Mouse (Mus musculus) lung, embryonic 15.5 days (tissue): ENCODE data around the gene Mapkapk3. TPM values are rescaled to one million over a fixed set of nuclear protein-coding genes. Genes with fewer than 3 reads are reported as not detected.

Experiments used
- ATAC-seq: fragments of 200-750 bp; cut with Nextera tagmentation; 2 replicates; pipeline ENCODE4 v1.8.0; 2017; ENCODE audit warnings: moderate number of reproducible peaks, borderline replicate concordance; ENCODE audit not compliant: low FRiP score, low TSS enrichment; ENCODE audit errors: extremely low read depth
- H3K27ac ChIP-seq: fragments of 300-500 bp; sonication (generic); 2 replicates; pipeline ENCODE4 v1.5.1; 2015; ENCODE audit warnings: moderate library complexity, mild to moderate bottlenecking, inconsistent platforms
- H3K27me3 ChIP-seq: fragments of 300-500 bp; sonication (generic); 2 replicates; pipeline ENCODE4 v1.6.1; 2015; ENCODE audit warnings: inconsistent platforms
- H3K36me3 ChIP-seq: fragments of 300-500 bp; sonication (generic); 2 replicates; pipeline ENCODE4 v1.6.1; 2015; ENCODE audit warnings: inconsistent platforms
- H3K4me1 ChIP-seq: fragments of 300-500 bp; sonication (generic); 2 replicates; pipeline ENCODE4 v1.6.1; 2015; ENCODE audit warnings: inconsistent platforms
- H3K4me2 ChIP-seq: fragments of 300-500 bp; sonication (generic); 2 replicates; pipeline ENCODE4 v1.6.1; 2015; ENCODE audit warnings: inconsistent platforms, mild to moderate bottlenecking, moderate library complexity
- H3K4me3 ChIP-seq: fragments of 300-500 bp; sonication (generic); 2 replicates; pipeline ENCODE4 v1.5.1; 2015; ENCODE audit warnings: mild to moderate bottlenecking, inconsistent platforms
- H3K9ac ChIP-seq: fragments of 300-500 bp; sonication (generic); 2 replicates; pipeline ENCODE4 v1.6.1; 2015; ENCODE audit warnings: inconsistent platforms
- H3K9me3 ChIP-seq: fragments of 300-500 bp; sonication (generic); 2 replicates; pipeline ENCODE4 v1.6.1; 2016; ENCODE audit warnings: inconsistent platforms
- WGBS: fragments of 180-500 bp; shearing (Covaris S2); methylation state at CpG from one replicate; pipeline ENCODE4 v1.1.7; 2015; 5-methylcytosine and 5-hydroxymethylcytosine counted together
- polyA plus RNA-seq: library from polyadenylated mRNA; unstranded; fragments of >200 nt; fragmentation: Nextera tagmentation; extraction: Ambion mirVana; gene quantifications from 2 replicates; pipeline ENCODE4 v1.2.1, GENCODE M21; 2015

The Mapkapk3 gene
- polyA plus RNA-seq, 1 experiment from 2014 or later, result 17.8 TPM

DNA sequence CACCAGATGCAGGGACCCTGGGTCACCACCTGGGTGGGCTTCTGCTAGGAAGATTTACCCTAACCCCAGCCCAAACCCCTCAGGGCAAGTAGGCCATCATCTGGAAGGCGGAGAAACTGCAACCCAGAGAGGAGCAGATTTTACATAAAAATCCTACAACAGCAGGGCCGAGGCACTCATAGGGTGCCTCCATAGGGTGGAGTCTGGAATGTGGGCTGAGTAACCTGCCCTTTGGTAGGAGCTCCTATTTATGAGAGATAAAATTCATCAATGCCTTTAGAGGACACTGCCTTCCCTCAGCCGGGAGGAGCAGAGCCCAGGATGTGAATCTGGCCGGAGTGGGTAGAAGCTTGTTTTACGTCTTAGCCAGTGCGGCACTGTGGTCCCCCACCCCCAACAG, 9.2 kb upstream of the Mapkapk3 start:
- no peak for ATAC-seq
- Histone ChIP-seq H3K9ac (no peak overlapping the region), H3K4me1 (peaks cover 48% of the 10 kb centered on the region), H3K9me3 (no peaks in the 10 kb centered on the region), H3K4me2 (peak overlapping the region; percentile 92), H3K4me3 (peak overlapping the region; percentile 74), H3K27ac (peak overlapping the region; percentile 85), H3K27me3 (0 out of 2 replicates have a peak, but pooled peaks cover 2% of the 10 kb centered on the region), H3K36me3 (peaks cover 16% of the 10 kb centered on the region; the same call in 1 of the 2 replicates)
- WGBS, result 59% methylated on average over 6 of the region's 6 CpGs

DNA sequence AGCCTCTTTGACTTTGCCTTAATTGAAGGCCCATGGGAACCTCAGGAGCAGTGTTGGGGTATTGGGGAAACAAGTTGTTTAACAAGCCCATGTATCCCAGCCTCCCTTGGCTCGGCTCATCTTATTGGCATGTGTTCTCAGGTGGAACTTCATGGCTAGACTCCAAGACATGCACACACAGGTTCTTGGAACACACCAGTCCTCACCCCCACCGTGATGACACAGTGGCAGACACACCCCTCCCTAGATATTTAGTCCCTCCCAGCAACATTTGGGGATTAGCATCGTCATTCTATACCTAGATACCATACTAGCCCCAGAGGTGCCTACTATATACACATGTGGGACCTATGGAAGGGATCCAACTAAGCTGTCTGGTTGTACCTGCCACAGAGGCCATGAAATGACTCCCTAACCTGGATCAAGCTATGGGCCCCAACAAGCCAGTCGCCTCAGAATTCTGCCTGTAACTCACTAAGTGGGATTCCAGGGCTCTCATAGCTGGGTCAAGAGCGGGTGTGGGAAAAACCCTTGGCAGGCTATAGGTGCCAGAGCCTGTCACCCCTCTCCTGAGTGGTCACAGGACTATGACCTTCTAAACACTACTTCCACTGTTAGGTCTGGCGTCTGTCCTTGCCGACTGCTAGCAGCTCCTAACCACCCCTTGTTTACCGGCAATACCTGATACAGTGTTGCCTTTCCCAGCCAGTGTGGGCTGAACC, 8.5 kb upstream of the Mapkapk3 start:
- H3K36me3 ChIP-seq, result peaks cover 16% of the 10 kb centered on the region; the same call in 1 of the 2 replicates
- H3K27me3 ChIP-seq, result 0 out of 2 replicates have a peak, but pooled peaks cover 4% of the 10 kb centered on the region
- WGBS, result 61% methylated on average over 8 of the region's 8 CpGs
- H3K4me2 ChIP-seq, result peak overlapping the region; percentile 92
- H3K4me3 ChIP-seq, result peak overlapping the region; percentile 74
- H3K27ac ChIP-seq, result peak overlapping the region; percentile 85
- H3K9me3 ChIP-seq, result no peaks in the 10 kb centered on the region
- no peak overlapping the region for H3K9ac ChIP-seq
- peaks cover 45% of the 10 kb centered on the region for H3K4me1 ChIP-seq
- no peak for ATAC-seq

DNA sequence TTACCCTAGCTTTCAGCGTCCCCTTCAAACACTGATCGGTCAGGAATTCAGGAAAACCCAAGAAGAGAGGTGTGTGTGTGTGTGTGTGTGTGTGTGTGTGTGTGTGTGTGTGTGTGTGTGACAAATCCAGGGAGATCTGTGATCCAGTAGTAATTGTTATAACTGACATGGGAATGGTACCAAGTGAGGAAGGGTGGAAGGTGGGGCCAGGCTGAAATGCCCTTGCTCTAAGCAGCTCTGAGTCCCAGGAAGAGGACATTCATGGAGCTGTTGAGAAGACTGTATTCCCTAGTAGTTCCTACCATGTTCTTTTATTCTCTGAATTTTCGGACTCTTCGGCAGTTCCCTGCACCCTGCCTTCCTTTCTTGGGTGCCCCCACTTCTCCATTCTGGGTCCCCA, 8.0 kb upstream of the Mapkapk3 start:
- Histone ChIP-seq H3K4me2 (peak overlapping the region; percentile 92), H3K9ac (no peak overlapping the region), H3K36me3 (peaks cover 16% of the 10 kb centered on the region; the same call in 1 of the 2 replicates), H3K27me3 (0 out of 2 replicates have a peak, but pooled peaks cover 4% of the 10 kb centered on the region), H3K27ac (peak overlapping the region; percentile 85), H3K4me1 (peaks cover 42% of the 10 kb centered on the region), H3K9me3 (no peaks in the 10 kb centered on the region), H3K4me3 (peak overlapping the region; percentile 74)
- ATAC-seq, result no peak
- 64% methylated on average over 4 of the region's 4 CpGs for WGBS

DNA sequence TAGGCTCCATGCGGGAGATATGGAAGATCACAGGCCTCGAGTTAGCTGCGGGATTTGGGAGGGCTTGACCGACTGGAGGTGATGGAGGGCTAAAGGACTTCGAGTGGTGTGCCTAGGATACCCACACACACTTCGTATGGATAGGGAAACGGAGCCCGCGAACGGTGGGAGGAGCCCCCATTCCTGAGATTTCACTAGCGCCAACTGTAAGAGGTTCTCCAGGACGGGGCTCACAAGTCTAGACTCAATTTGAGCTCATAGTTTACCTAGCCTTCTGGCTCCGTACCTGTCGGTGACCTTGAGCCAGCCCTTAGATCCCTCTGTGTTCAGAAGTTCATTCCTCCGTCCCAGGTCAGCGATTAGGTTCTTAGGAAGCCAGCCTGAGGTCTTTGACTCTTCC, 7.4 kb upstream of the Mapkapk3 start:
- H3K4me3 ChIP-seq, result peak overlapping the region; percentile 74
- peaks cover 38% of the 10 kb centered on the region for H3K4me1 ChIP-seq
- H3K9me3 ChIP-seq, result no peaks in the 10 kb centered on the region
- H3K9ac ChIP-seq, result peak overlapping the region; percentile 80
- peak overlapping the region; percentile 85 for H3K27ac ChIP-seq
- peak; percentile 2; the same call in 1 of the 2 replicates for ATAC-seq
- H3K36me3 ChIP-seq, result peaks cover 16% of the 10 kb centered on the region; the same call in 1 of the 2 replicates
- WGBS, result 4% methylated on average over 16 of the region's 16 CpGs
- 0 out of 2 replicates have a peak, but pooled peaks cover 4% of the 10 kb centered on the region for H3K27me3 ChIP-seq
- H3K4me2 ChIP-seq, result peak overlapping the region; percentile 92

DNA sequence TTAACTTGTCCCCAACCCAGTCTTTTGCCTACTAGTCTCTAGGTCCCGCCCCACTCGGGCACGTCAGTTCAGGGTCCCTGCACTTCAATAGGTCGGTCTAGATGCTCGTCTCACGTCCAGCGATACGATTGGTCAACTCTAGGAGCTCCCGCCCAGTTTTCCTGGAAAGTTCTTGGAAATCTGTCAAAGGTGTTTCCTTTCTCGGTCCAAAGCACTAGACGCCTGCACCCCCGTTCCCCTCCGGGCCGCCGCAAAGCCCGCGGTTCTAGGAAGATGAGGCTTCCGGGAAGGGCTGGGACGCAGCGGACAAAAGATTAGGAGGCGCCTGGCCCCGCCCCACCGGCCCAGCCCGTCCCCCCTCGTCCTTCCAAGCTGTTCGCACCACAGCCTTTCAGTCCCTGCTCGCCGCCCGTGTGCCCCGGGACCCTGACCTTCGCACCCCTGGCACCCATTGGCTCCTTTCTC, 6.9 kb upstream of the Mapkapk3 start:
- Histone ChIP-seq H3K9ac (peak overlapping the region; percentile 80), H3K4me2 (peak overlapping the region; percentile 92), H3K27me3 (0 out of 2 replicates have a peak, but pooled peaks cover 4% of the 10 kb centered on the region), H3K4me3 (peak overlapping the region; percentile 74), H3K27ac (peak overlapping the region; percentile 85), H3K4me1 (peaks cover 35% of the 10 kb centered on the region), H3K36me3 (peaks cover 15% of the 10 kb centered on the region; the same call in 1 of the 2 replicates), H3K9me3 (no peaks in the 10 kb centered on the region)
- ATAC-seq, result peak; percentile 96
- under 1% methylated on average over 31 of the region's 31 CpGs for WGBS

DNA sequence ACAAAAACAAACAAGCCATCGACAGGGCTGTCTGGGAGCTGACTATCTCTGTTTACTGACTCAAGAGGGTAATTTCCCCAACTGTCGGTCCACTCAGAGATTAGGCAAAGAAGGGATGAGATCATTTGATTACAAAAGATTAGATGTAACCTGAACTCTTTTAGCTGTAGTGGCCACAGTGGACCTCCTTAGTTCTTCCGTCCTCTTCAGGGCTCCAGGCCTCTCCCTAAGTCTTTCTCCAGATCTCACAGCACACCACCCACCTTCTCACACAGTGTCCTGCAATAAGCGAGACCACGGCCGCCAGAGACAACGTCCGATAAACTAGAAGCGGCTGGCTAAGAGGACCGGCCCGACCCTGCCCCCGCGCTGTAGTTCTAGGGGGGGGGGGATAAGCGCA, 6.4 kb upstream of the Mapkapk3 start:
- H3K27me3 ChIP-seq, result 0 out of 2 replicates have a peak, but pooled peaks cover 4% of the 10 kb centered on the region
- H3K36me3 ChIP-seq, result peaks cover 10% of the 10 kb centered on the region; the same call in 1 of the 2 replicates
- peak overlapping the region; percentile 85 for H3K27ac ChIP-seq
- peak overlapping the region; percentile 74 for H3K4me3 ChIP-seq
- H3K9ac ChIP-seq, result peak overlapping the region; percentile 80; the same call in 1 of the 2 replicates
- H3K4me1 ChIP-seq, result peaks cover 35% of the 10 kb centered on the region
- WGBS, result 0% methylated on average over 14 of the region's 14 CpGs
- H3K9me3 ChIP-seq, result no peaks in the 10 kb centered on the region
- peak; percentile 44; the same call in 1 of the 2 replicates for ATAC-seq
- peak overlapping the region; percentile 92 for H3K4me2 ChIP-seq

DNA sequence AAGGTAGTCTGAATTCAATTTTAAA, 6.2 kb upstream of the Mapkapk3 start, which contains the start of gene Cish:
Gene Cish (plus strand): TSS at position 11 of the 25 bp plus-strand sequence.
- H3K27me3 ChIP-seq, result 0 out of 2 replicates have a peak, but pooled peaks cover 4% of the 10 kb centered on the region
- peak within 1 kb of the TSS; percentile 85 for H3K27ac ChIP-seq
- peak within 1 kb of the TSS; percentile 74 for H3K4me3 ChIP-seq
- H3K9ac ChIP-seq, result peak within 1 kb of the TSS; percentile 80
- H3K4me1 ChIP-seq, result peaks cover 35% of the 10 kb centered on the region
- H3K9me3 ChIP-seq, result no peaks in the 10 kb centered on the region
- H3K36me3 ChIP-seq, result peaks cover 8% of the 10 kb centered on the region; the same call in 1 of the 2 replicates
- ATAC-seq, result no peak
- peak within 1 kb of the TSS; percentile 92 for H3K4me2 ChIP-seq

DNA sequence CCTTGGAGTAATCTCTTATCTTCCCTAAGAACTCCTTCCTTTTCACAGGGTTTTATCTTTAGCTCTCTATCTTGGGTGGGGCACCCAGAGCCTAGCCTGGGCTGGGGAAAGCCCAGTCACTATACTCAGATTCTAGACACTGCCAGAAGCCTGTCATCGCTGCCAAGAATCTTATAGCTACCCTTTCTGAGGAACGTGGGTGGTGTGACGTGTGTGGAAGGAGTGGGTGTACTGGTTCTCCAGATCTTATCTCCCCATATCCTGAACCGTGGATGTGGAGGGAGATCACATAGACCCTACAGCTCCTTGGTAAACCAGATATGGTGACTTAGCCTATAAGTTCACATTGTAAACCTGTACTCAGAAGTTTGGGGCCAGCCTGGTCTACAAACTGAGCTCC, 5.9 kb upstream of the Mapkapk3 start:
- peak overlapping the region; percentile 92 for H3K4me2 ChIP-seq
- peak overlapping the region; percentile 80; the same call in 1 of the 2 replicates for H3K9ac ChIP-seq
- peaks cover 6% of the 10 kb centered on the region; the same call in 1 of the 2 replicates for H3K36me3 ChIP-seq
- 16% methylated on average over 4 of the region's 4 CpGs for WGBS
- ATAC-seq, result no peak
- peaks cover 37% of the 10 kb centered on the region for H3K4me1 ChIP-seq
- peak overlapping the region; percentile 74; the same call in 1 of the 2 replicates for H3K4me3 ChIP-seq
- no peaks in the 10 kb centered on the region for H3K9me3 ChIP-seq
- H3K27ac ChIP-seq, result peak overlapping the region; percentile 85
- H3K27me3 ChIP-seq, result 0 out of 2 replicates have a peak, but pooled peaks cover 4% of the 10 kb centered on the region

DNA sequence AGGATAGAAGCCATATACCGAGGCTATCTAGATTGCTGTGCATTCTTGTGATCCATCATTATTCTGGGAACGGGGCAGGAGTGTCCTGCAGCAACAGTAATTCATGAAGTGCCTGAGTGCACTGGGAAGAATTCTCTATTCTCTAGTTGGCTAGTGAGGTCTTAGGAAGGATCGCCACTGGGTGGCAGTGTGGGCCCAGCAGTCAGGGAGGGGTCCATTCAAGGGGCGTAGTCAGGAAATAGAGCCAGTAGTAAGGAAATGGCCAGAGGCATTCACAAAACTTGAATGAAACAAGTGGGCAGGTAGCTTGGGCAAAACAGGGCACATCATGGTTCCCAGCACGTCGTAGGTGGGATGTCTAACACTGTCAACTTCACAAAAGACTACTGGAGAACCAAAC, 4.6 kb upstream of the Mapkapk3 start:
- 5% methylated on average over 6 of the region's 6 CpGs for WGBS
- Histone ChIP-seq H3K9ac (no peak overlapping the region), H3K27ac (no peak overlapping the region), H3K9me3 (no peaks in the 10 kb centered on the region), H3K4me2 (no peak overlapping the region), H3K4me1 (peaks cover 46% of the 10 kb centered on the region), H3K27me3 (0 out of 2 replicates have a peak, but pooled peaks cover 4% of the 10 kb centered on the region), H3K4me3 (no peak overlapping the region), H3K36me3 (no peaks in the 10 kb centered on the region)
- ATAC-seq, result no peak

DNA sequence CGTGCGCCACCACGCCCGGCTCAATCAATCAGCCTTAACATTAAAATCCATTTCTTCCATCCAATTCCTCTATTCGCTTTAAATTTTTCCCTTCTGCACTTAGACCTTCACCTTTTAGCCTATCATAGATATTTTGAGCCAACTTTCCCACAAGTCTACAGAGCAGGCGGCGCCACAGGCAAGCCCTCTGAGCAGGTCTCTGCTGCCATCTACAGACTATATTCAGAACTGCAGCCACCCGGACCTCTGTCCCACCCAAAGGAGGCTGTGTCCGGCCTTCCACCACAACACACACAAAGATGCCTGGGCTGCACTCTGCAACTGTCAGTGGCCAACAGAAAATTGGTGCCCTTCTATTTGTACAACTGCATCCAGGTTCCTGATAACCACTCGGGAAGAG, 1.2 kb upstream of the Mapkapk3 start:
- Histone ChIP-seq H3K9ac (no peak overlapping the region), H3K9me3 (no peaks in the 10 kb centered on the region), H3K4me1 (peaks cover 36% of the 10 kb centered on the region), H3K4me2 (no peak overlapping the region), H3K4me3 (no peak overlapping the region), H3K36me3 (no peaks in the 10 kb centered on the region), H3K27ac (no peak overlapping the region), H3K27me3 (0 out of 2 replicates have a peak, but pooled peaks cover 4% of the 10 kb centered on the region)
- WGBS, result 24% methylated on average over 10 of the region's 10 CpGs
- 0 out of 2 replicates have a peak, but pooled peaks have one; percentile 29 for ATAC-seq

DNA sequence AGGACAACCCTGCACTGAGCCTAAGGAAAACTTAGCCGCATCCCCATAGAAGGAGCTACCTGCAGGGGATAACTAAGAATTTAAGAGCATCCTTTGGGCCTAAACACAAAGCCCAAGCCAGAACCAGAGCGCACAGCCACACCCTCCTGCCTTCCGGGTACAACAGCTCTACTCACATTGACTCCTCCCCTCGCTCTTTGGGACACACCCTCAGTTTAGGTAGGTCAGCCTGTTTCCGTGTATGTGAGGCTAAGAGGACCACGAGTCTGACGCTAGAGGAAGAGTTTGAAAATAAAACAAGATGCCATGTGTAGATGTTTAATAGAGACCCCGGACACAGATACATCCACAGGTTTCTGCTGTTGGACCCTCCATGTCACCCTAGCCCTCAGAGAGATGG, 966 bp downstream of the Mapkapk3 start:
- WGBS, result 26% methylated on average over 8 of the region's 8 CpGs
- H3K4me1 ChIP-seq, result peaks cover 29% of the 10 kb centered on the region
- peak overlapping the region; percentile 91 for H3K4me2 ChIP-seq
- H3K4me3 ChIP-seq, result peak overlapping the region; percentile 50
- ATAC-seq, result no peak
- H3K36me3 ChIP-seq, result no peaks in the 10 kb centered on the region
- H3K27ac ChIP-seq, result peak overlapping the region; percentile 76
- H3K9me3 ChIP-seq, result no peaks in the 10 kb centered on the region
- H3K9ac ChIP-seq, result peak overlapping the region; percentile 36
- no peaks in the 10 kb centered on the region for H3K27me3 ChIP-seq

DNA sequence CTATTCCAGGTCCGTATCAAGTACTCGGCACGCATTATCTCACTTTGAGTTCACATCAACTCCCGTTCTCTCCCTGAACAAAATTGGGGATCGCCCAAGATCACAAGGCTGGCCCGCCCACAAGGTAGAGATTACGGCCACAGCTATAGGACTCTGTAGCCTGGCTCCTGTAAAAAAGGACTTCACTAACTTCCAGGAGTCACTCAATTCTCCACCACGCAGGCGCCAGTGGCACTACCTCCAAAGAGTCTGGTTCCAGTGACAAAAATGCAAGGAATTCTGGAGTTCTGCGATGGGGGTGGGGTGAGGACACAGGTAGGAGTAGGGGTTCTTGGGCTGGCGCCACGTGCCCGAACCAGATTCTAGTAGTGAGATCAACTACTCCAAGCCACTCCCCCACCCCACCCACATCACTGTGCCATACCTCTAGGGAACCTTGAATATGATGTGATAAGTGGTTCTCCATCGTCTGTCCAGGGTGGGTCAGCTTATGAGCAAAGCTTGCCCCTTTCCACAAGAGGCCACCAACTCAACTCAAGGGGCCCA, 1.5 kb downstream of the Mapkapk3 start:
- ATAC-seq, result no peak

More for the DNA sequence above, 1.5 kb downstream of the Mapkapk3 start:
- 78% methylated on average over 14 of the region's 14 CpGs for WGBS
- H3K4me1 ChIP-seq, result peaks cover 29% of the 10 kb centered on the region
- H3K27ac ChIP-seq, result peak overlapping the region; percentile 76
- no peaks in the 10 kb centered on the region for H3K9me3 ChIP-seq
- peak overlapping the region; percentile 91 for H3K4me2 ChIP-seq
- H3K4me3 ChIP-seq, result peak overlapping the region; percentile 50
- H3K9ac ChIP-seq, result no peak overlapping the region
- no peaks in the 10 kb centered on the region for H3K27me3 ChIP-seq
- no peaks in the 10 kb centered on the region for H3K36me3 ChIP-seq
